Mouse (Mus musculus): ENCODE measurements around the gene Pitpnm1.

Gene Pitpnm1

DNA sequence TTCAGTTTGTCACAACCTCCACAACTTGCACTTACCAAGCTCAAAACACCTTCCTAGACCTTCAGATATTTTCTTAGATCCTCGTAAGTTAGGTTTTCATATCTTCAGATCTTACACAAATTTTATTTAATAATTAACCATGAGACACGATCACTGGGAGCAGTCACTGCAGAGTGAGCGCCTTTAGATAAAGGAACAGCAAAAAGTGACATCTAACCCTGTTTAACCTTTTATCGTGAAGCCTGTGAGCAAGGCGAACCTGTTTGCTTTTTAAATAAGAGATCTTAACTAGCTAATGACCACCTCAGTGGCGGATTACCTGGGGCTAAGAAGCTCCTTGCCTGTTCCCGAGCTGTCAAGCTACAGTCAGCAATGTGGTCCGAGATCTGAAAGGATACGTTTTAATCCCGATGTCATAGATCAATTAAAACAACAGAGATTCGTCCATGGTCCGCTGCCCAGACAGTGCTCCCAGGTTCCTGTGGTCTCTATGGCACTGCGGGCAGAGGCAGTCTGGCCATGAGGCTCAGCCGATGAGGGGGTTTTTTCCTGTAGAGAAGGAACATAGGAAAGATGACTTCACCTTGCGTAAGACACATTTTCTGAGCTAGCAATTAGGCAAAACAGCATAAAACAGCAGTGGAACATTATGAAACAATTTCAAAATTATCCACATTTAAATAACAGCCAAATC is 30.9 kb upstream of the Pitpnm1 start:
- no peak for DNase-seq (ENCODE audit: low spot score)

DNA sequence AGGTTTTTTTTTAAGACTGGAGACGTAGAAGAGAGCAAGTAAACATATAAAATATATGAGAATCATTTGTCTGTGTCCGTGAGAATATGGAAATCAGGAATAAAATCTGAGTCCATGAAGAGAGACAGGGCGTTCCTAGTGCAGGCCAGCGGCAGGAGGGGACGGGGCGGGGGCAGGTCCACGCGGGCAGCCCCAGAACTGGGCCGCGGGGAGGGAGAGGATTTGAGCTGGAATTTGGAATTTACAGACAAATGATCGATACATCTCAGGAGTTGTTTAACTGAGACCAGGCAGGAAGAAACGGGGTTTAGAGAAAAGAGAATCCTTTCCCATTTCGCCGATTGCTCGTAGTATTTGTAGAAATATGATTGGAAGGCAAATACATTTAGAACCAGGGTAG is 29.5 kb upstream of the Pitpnm1 start:
- no peak for DNase-seq (ENCODE audit: low spot score)

DNA sequence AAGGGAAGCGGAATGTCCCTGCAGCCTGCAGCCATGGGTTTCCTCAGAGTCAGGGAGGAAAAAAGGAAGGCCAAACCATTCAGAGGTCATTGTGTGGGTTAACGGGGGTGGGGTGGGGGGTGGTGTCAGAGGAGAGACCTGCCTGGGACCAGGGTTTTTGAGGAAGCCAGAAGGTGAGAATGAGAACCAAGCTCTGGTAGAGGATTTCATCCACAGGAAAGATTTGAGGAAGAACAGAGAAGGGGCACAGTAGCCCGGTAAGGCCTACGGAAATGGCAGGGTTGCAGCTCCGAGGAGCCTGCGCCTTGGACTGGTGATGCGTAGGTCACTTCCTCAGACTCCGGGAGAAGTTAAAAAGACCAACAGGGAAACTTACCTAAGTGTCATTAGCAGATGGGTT is 29.0 kb upstream of the Pitpnm1 start:
- no peak for DNase-seq (ENCODE audit: low spot score)

DNA sequence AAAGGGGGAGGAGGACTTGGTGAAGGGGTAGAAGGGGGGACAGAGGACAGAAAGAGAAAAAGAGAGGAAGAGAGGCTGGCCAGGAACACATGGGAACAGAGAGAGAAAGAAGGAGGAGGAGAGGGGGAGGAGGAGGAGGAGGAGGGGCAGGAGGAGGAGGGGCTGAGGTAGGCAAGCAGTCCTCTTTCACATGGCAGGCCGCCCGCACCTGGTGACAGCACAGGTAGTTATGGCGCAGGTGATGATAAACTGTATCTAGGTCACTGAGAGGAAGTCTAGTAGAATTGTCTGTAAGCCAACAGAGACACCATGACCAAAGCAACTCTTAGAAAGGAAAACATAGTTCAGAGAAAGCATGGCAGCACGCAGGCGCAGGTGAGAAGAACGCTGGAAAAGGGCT is 28.4 kb upstream of the Pitpnm1 start:
- DNase-seq (ENCODE audit: low spot score): no peak

DNA sequence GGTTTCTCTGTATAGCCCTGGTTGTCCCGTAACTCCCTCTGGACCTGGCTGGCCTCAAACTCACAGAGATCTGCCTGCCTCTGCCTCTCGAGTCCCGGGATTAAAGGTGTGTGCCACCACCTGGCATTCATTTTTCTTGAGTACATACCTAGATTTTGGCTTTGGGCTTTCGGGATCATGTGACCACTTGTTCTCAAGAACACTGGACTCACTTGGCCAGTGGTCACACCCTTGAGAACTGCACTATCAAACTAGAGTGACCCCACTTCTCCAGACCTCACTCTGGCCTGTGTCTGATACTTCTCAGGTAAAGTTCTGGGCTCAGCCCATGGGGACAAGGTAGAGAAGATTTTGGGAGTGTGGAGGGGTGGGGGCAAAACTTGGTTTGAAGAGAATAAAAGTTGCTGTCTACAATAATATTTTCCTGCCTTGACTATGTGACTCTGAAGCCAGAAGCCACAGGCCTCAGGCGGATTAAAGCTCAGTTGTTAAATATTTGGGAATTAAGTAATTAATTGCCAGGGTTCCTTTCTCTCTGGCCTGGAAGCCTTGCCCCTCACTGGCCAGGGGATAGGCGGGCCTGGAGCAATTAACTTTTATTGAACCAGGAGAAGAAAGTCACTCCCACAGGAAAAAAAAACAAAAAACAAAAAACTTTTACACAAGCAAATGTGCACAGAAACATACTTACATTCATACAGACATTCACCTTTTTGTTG is 26.9 kb upstream of the Pitpnm1 start:
- no peak for DNase-seq (ENCODE audit: low spot score)

DNA sequence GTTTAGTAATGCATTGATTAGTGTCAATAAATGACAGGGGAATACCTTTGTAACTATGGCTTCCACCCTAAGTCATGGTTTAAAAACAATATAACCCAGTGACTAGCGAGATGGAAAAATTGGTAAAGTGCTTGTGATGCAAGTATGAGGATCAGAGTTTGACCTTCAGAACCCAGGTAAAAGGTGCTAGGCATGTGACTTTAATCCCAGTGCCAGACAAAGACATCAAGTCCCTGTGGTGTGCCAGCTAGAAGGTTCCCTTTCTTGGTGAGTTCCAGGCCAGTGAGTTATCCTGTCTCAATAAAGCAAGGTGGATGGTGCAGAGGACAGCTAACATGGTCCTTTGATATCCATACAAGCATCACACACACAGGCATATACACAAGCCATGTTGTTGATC is 24.3 kb upstream of the Pitpnm1 start:
- no peak for DNase-seq (ENCODE audit: low spot score)

DNA sequence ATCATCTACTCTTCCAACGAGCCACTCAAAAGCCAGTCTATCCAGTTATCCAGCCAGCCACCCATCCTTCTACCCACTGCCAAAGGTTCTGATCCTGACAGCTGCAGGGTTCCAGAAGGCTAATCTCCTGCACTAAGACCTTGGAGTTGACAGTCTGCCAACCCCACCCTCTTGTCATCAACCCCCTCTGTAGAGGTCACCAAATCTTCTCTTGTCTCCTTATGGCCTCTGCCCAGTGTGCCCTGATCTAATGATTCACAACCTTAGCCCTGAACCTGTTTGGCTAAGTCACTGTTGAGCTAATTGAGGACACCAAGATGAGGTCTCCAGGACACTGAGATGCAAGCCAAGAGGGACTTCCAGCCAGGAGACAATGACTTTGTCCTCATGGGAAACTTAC is 20.2 kb upstream of the Pitpnm1 start:
- no peak for DNase-seq (ENCODE audit: low spot score)

DNA sequence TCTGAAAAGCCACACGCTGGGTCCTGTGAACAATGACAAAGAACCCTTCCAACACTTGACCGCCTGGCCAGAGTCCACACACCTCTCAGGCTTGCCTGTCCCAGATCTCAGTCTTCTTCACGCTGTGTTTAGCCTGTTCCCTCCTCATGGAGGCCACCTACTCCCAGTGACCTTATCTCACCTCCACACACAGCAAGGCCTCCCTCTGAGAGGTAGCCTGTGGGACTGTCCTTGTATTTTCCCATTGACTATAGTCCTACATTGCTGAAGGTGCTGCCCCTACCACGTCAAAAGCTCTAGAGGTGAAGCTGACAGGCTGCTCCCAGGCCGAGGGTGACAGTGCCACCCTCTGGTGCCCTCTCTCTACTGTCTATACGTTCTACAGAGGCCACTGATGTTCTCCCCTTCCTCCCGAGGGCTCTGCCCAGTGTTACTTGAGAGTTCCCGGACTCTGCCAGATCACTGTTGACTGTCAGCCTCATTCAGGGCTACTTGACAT is 19.2 kb upstream of the Pitpnm1 start:
- no peak for DNase-seq (ENCODE audit: low spot score)

DNA sequence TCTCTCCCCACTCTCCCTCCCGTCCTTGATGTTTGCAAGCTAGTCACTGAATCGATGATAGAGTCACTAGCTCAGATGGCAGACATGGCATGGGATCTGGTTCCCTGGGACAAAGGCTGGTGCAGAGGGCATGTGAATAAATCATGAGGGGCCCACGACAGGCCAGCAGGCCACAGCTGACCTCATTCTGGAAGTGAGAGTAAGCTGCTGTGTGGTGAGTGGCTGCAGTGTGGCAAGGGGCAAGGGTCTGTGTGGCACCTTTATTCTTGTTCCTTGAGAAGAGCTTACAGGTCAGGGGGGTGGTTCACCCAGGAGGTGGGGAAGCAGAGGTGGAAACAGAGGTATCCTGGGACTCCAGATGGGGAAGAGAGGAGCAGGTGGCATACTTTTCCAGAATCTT is 18.4 kb upstream of the Pitpnm1 start, which contains the start of gene Cabp2:
Cabp2 (plus strand) TSS at position 185 of the 400 bp plus-strand sequence.
- DNase-seq (ENCODE audit: low spot score): no peak

DNA sequence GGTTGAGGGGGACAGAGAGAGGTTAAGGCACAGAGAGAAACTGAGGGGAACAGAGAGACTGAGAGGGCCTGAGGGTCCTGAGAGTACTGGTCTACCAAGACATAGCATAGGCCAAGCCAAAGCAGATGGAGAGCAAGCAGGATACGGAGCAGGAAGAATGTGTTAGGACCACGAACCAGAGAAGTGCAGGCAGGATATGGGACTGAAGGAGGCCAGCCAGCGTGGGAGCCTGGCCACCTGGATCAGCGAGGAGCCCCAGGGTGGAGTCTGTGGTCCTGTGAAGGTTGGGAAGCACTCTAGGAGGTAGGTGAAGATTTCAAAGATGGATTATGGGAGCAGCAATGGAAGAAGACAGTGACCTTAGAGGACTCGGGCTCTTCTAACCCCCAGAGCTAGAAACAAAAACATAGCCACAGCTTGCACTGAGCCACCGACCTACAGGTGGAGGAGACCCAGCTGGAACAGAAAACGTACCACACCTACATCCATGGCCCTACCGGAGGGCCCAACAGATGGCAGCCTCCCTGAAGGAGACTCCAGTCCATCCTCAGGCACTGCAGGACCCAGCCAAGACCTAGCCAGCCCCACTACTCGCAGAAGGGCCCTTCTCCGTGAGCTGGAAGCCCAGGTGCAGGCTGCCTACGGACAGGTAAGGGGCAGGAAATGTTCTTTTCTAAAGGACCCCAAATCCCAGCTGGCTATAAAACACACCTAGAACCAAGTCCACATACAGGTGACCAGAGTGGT is 17.4 kb upstream of the Pitpnm1 start:
- DNase-seq (ENCODE audit: low spot score): no peak

DNA sequence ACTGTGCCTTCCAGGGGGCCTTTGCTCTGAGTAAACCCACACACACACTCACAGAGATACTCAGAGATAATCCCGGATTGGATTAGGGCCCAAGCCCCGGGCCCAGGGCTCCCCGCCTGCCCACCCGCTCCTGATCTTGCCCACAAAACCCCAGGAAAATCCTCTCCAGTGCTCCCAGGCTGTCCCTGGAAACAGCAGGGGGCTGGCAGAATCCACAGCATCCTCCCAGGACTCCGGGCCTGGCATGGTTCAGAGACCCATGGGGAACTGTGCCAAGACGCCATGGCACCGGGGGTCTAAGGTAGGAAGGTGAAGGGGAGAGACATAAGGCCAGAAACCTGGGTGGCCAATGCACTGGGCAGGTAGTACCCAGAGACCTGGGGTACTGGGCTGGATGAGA is 16.5 kb upstream of the Pitpnm1 start:
- DNase-seq (ENCODE audit: low spot score): no peak

DNA sequence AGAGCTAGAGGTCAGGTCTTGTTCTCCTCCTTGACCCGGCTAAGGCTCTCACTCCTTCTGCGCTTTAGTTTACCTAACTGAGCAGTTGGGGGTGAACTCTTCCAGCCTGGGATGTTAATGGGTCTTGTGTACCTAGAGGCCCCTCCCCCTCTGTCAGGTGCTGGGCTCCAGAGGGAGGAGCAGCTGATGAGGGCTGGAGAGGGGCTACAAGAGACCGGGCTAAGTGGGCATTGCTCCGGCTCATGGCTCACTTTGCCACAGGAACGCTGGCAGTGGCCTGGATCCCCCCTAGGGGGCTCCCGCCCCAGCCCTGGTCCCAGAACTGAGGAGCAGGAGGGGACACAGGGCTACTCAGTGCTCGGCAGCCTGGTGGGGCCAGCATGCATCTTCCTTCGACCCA is 16.0 kb upstream of the Pitpnm1 start:
- DNase-seq (ENCODE audit: low spot score): no peak

DNA sequence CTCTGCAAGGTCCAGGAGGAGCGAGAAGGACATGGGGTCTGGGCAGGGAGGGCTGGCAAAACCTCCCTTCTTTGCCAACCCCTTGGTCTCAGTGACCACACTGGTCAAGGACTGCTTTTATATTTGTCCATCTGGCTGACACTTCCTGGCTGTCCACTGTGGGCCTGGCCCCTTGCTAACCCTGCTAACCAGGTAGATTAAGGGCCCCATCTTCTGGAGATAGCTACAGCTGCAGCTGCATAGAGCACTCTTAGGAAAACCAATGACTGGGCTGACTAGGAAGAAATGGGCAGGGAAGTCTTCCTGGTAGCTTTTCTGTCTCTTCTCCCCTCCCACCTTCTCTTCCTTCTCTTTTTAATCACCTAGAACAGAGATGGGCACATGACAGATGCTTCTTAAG is 14.8 kb upstream of the Pitpnm1 start:
- DNase-seq (ENCODE audit: low spot score): no peak

DNA sequence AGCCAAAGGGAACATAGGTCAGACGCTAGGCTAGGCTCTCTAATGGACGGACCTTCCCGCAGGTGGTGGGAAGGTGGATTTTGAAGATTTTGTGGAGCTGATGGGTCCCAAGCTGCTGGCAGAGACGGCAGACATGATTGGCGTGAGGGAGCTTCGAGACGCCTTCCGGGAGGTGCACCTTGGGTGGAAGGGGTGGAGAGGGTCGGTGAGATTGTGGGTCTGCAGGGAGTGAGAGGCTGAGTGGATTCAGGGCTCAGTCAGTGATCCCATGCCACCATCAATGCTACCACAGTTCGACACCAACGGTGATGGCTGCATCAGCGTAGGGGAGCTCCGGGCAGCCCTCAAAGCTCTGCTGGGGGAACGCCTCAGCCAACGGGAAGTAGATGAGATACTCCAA is 13.6 kb upstream of the Pitpnm1 start:
- DNase-seq (ENCODE audit: low spot score): no peak

DNA sequence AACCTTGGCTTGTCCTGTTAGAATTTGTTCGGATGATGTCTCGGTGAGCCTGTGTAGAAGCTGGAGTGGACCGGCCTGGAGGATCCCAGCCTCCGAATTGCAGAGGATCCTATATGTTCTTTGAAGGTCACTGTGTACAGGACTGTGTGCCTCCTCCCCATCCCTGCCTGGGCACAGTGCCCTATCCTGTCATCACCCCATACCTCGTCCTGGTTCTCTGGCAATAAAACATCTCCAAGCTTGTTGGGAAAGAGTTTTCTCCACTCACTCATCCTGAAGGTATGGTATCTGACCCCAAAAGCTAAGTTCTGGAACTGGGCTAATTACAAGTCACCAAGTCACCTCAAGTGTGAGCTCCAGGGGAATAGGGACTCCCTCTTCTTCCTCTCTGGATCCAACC is 12.7 kb upstream of the Pitpnm1 start:
- no peak for DNase-seq (ENCODE audit: low spot score)

DNA sequence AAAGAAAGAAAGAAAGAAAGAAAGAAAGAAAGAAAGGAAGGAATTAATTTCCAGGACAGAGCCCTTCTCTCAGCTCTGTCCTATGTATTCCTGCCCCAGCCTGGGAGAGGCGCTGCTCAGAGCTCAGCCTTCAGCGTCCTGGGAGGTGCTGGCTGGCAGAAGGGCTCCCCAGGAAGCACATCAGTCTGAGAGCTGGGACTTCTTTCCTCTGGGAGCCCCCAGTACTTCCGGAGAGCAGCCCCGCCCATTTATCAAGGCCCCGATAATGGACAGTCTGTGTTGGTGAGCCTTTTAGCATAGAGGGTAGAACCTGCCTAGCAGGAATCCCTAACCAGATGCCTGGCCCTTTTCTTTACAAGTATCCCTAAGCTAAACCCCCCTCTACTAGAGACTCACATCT is 11.7 kb upstream of the Pitpnm1 start:
- no peak for DNase-seq (ENCODE audit: low spot score)

DNA sequence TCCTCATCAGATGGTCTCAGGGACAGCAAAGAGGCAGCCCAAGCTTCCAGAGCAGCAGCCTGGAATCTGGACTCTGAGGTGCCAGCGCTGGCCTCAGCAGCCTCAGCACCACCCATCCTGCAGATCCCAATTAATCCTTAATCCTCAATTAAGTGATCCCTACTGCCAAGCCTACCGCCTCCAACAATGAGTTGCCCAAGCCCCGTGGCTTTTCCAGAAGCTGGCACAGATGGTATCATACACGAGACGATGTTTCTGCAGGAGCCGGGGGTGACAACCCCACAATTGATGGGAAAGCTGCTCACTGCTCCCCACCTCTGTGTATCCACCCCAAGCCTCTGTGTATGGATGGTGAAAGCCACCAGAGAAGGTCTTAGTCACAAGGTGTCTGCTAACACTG is 10.7 kb upstream of the Pitpnm1 start:
- no peak for DNase-seq (ENCODE audit: low spot score)

DNA sequence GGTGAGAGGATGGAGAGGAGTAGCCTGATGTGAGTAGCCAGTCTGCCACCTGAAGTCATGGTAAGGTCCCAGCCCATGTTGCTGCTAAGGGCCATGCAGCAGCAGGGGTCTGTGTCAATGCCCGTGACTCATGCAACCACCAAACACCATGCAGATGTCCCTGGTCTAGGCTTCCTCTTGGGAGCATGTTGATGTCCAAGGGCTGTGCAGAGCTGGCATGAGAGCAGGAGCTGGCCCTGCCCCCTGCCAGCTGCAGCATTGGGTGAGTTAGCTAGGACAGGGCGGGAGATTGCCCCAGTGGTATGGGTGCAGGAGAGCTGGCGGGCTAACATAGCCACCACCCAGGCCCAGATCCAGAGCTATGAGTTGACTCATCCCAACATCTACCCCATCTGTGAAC is 9.4 kb upstream of the Pitpnm1 start:
- no peak for DNase-seq (ENCODE audit: low spot score)

DNA sequence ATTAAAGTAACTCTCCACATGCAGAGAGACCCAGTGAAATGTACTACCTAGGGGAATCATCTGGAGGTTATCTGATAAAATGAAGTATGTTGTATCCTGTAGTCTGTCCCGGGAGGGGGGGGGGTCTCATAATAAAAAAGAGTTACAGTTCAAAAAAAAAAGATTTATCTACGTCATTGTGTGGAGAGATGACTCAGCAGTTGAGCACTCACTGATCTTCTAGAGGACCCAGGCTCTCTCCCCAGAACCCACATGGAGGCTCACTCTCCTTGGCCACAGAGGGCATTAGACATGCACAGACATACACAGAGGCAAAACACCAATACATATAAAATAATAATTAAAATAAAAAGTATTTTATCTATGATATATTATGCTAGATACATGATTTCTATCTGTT is 8.4 kb upstream of the Pitpnm1 start:
- DNase-seq (ENCODE audit: low spot score): no peak

DNA sequence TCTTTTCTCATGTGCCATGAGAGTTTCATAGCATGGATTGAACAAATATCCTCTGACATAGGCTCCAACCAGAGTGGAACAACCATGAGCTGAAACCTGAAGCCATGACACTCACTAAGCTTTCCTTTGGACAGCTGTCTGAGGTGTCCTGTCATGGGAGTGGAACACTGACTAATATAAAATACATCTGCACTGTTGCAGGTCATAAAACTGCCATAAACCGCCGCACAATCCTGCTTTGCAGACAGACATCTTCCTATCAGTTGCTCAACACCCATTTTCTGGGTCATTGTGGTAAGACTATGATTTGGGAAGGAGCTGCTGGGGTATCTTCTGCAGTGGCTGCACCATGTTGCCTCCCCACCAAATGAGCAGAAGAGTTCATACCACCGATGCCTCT is 7.0 kb upstream of the Pitpnm1 start:
- no peak for DNase-seq (ENCODE audit: low spot score)

DNA sequence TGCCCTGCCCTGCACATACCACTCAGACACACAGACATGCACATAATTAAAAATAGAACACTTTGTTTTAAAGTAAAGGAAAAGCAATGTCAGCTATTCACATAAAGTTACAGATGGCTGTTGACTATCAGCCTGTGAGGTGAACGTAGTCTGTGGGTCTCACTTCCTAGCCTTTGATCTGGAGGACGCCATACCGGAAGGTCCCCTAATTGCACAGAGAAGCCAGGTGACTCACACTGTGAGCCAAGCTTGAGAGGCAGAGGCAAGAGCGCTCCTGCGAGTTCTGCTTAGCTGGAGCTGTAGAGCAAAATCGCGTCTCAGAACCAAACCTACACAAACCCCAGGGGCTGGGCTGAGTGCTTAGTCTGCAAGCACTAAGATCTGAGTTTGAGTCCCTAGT is 6.0 kb upstream of the Pitpnm1 start:
- no peak for DNase-seq (ENCODE audit: low spot score)

DNA sequence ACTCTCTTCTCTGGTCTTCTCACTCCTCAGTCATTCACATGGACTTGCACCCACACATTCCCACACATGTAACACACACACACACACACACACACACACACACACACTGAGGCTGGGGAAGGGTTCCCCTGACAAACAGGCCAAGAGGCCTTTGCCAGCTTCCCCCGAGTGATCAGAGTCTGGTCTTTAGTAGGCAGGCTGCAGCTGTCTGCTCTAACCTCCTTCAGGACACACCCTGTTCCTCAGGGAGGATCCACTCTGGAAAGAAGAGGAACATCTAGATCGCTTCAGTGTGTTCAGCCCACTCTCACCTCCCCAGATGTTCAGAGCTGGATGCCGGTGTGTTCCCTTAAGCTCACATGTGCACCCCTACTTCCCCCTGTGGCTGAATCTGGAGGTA is 5.5 kb upstream of the Pitpnm1 start:
- no peak for DNase-seq (ENCODE audit: low spot score)

DNA sequence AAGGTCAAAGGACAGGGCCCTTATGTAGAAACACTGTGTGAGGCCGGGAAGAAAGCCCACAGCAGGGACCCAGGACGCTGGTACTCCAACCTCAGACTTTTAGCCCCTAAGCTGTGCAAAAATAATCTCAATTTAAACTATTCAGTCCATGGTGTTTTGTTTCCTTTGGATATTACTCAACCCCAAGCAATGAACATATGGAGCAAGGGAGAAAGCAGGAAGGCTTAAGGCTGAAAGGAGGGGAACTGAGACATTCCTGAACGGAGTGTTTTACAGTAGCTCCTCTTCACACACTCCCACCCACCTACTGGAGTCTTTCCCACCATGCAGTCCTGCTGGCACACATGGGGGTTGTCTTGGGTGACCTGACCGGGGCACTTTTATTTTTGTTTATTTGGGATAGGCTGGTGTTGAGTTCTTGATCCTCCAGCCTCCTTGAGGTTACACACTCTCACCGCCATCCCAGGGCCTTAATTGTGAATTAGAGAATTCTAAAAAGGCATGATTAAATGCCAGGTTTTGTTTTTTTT is 5.0 kb upstream of the Pitpnm1 start:
- DNase-seq (ENCODE audit: low spot score): no peak
